Mouse (Mus musculus) lung, postnatal 0 days (tissue): ENCODE measurements around the gene Mprip.

Experiments
- CTCF ChIP-seq: IDR thresholded peaks from 2 replicates; pipeline ENCODE4 v1.5.1; 2016; ENCODE audit warnings: antibody characterized with exemption, mild to moderate bottlenecking
- EP300 ChIP-seq: IDR thresholded peaks from 2 replicates; pipeline ENCODE4 v1.6.1; 2016; ENCODE audit warnings: antibody characterized with exemption, mild to moderate bottlenecking, control low read depth

DNA sequence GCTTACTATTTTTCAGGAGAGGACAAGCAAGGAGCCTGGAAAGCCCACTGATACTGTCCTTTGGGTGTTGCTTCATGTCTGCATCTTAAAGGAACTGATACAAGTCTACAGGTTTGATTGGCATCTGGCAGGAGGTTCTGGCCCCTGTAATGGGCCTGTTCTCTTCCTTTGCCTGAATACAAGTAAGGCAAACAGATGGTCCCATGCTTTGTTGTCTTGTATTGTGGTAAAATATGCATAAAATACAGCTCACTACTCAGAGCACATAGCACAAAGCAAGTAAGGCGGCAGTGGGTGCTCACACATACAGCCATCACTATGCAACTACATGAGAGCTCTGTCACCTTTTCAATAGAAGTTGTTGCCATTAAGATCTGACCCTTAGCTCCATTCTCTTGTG lies 39.7 kb downstream of the Mprip start:
- TF ChIP-seq CTCF (no peak), EP300 (no peak)
